In genomic region chr2:34608917-34609316, GRCm38 (mm10) we compare ENCODE assay signal across 30 mouse cellular contexts.
DNase-seq lines count a peak whose midpoint lies in the region; ATAC-seq lines count a peak whose summit lies in the region.
"Had no signal": no experiment of that assay in that cellular context is flagged by ENCODE, and none has a peak within 500 bp of the region (broad histone marks: within the 10 kb centered on the region; RNA-seq: fewer than 3 reads in every experiment).

No protein-coding gene starts in this region.

- H3K9me3 ChIP-seq in hindbrain, embryonic 12.5 days (replicated peaks), result no peaks in the 10 kb centered on the region
- H3K9me3 ChIP-seq in hindbrain, embryonic 10.5 days, result no peaks in the 10 kb centered on the region
- no peaks in the 10 kb centered on the region for H3K9me3 ChIP-seq in midbrain, embryonic 15.5 days
- no peaks in the 10 kb centered on the region for H3K9me3 ChIP-seq in midbrain, embryonic 10.5 days (replicated peaks)
- H3K9me3 ChIP-seq in hindbrain, embryonic 15.5 days, result no peaks in the 10 kb centered on the region
- H3K9me3 ChIP-seq: embryonic facial prominence, embryonic 12.5 days; heart, embryonic 15.5 days; kidney, embryonic 15.5 days; liver, embryonic 12.5 days; neural tube, embryonic 13.5 days had no signal

- no peak for DNase-seq in hindbrain, embryonic 10.5 days (ENCODE audit: low spot score)
- no peak for DNase-seq in midbrain, embryonic 10.5 days (ENCODE audit: low spot score)
- DNase-seq in layer of hippocampus, postnatal 10 days (ENCODE audit: low spot score in 2 of 2), result no peak
- DNase-seq: B cell, adult 2 months; cerebellum, adult 8-10 months; embryo, embryonic 11 days; gastrocnemius, postnatal 25 days; heart, adult 11 months; heart, postnatal 36 days; kidney, adult 18-20 months; kidney, postnatal 25 days; liver, postnatal 0 days; lung, postnatal 36 days; right cerebral cortex, postnatal 4 days; thymus, postnatal 4 days had no signal

- H3K27ac ChIP-seq in hindbrain, embryonic 12.5 days, result 0 out of 2 replicates have a peak overlapping the region, but pooled peaks have one; percentile 2
- H3K27ac ChIP-seq in hindbrain, embryonic 10.5 days, result no peak overlapping the region
- 0 out of 2 replicates have a peak overlapping the region, but pooled peaks have one; percentile 34 for H3K27ac ChIP-seq in midbrain, embryonic 15.5 days
- H3K27ac ChIP-seq in midbrain, embryonic 10.5 days (replicated peaks), result no peak overlapping the region
- peak overlapping the region; percentile 59 for H3K27ac ChIP-seq in hindbrain, embryonic 15.5 days (replicated peaks)
- H3K27ac ChIP-seq: embryonic facial prominence, embryonic 12.5 days; heart, embryonic 15.5 days; kidney, embryonic 15.5 days; left cerebral cortex, adult 2 months; liver, embryonic 12.5 days; stomach, postnatal 0 days had no signal

- ATAC-seq in hindbrain, embryonic 12.5 days (ENCODE audit: low FRiP score), result no peak
- no peak for ATAC-seq in midbrain, embryonic 15.5 days (replicated peaks)
- ATAC-seq in hindbrain, embryonic 15.5 days (ENCODE audit: low FRiP score, low read depth), result no peak
- ATAC-seq: activated CD4-positive, CD25-positive, alpha-beta regulatory T cell, adult 4 months; forebrain, embryonic 14.5 days; inflammation-experienced regulatory T-cells, adult 6 months; liver, embryonic 12.5 days; liver, postnatal 0 days had no signal

- no peak overlapping the region for H3K4me3 ChIP-seq in hindbrain, embryonic 12.5 days
- H3K4me3 ChIP-seq in hindbrain, embryonic 10.5 days, result no peak overlapping the region
- H3K4me3 ChIP-seq in midbrain, embryonic 15.5 days, result no peak overlapping the region
- no peak overlapping the region for H3K4me3 ChIP-seq in midbrain, embryonic 10.5 days
- no peak overlapping the region for H3K4me3 ChIP-seq in hindbrain, embryonic 15.5 days
- H3K4me3 ChIP-seq: embryonic facial prominence, embryonic 12.5 days; heart, embryonic 15.5 days; kidney, embryonic 15.5 days; left cerebral cortex, adult 2 months; liver, embryonic 12.5 days; megakaryocyte, embryonic 14.5 days; neural tube, embryonic 13.5 days had no signal

- peaks cover 11% of the 10 kb centered on the region for H3K4me1 ChIP-seq in hindbrain, embryonic 12.5 days
- H3K4me1 ChIP-seq in hindbrain, embryonic 10.5 days (replicated peaks), result peaks cover 16% of the 10 kb centered on the region
- 0 out of 2 replicates have a peak, but pooled peaks cover 3% of the 10 kb centered on the region for H3K4me1 ChIP-seq in midbrain, embryonic 15.5 days
- H3K4me1 ChIP-seq in midbrain, embryonic 10.5 days, result peaks cover 9% of the 10 kb centered on the region
- H3K4me1 ChIP-seq in hindbrain, embryonic 15.5 days (replicated peaks), result peaks cover 5% of the 10 kb centered on the region
- H3K4me1 ChIP-seq: liver, embryonic 12.5 days had no signal

- WGBS in hindbrain, embryonic 12.5 days, result 36% methylated on average over 3 of the region's 3 CpGs
- WGBS in hindbrain, embryonic 10.5 days, result 52% methylated on average over 3 of the region's 3 CpGs
- WGBS in midbrain, embryonic 15.5 days, result 41% methylated on average over 3 of the region's 3 CpGs
- 59% methylated on average over 3 of the region's 3 CpGs for WGBS in midbrain, embryonic 10.5 days
- WGBS in hindbrain, embryonic 15.5 days, result 27% methylated on average over 3 of the region's 3 CpGs

- H3K4me2 ChIP-seq in hindbrain, embryonic 12.5 days (replicated peaks), result no peak overlapping the region
- H3K4me2 ChIP-seq in midbrain, embryonic 15.5 days, result no peak overlapping the region
- H3K4me2 ChIP-seq in hindbrain, embryonic 15.5 days, result no peak overlapping the region
- H3K4me2 ChIP-seq: embryonic facial prominence, embryonic 12.5 days; heart, embryonic 15.5 days; kidney, embryonic 15.5 days; liver, embryonic 12.5 days; neural tube, embryonic 13.5 days had no signal

- H3K9ac ChIP-seq in hindbrain, embryonic 12.5 days, result no peak overlapping the region
- H3K9ac ChIP-seq in midbrain, embryonic 15.5 days, result no peak overlapping the region
- no peak overlapping the region for H3K9ac ChIP-seq in hindbrain, embryonic 15.5 days
- H3K9ac ChIP-seq: embryonic facial prominence, embryonic 12.5 days; heart, embryonic 15.5 days; kidney, embryonic 15.5 days; liver, embryonic 12.5 days; liver, postnatal 0 days; neural tube, embryonic 13.5 days had no signal

- no peaks in the 10 kb centered on the region for H3K36me3 ChIP-seq in hindbrain, embryonic 12.5 days
- H3K36me3 ChIP-seq in hindbrain, embryonic 10.5 days, result peaks cover 15% of the 10 kb centered on the region
- no peaks in the 10 kb centered on the region for H3K36me3 ChIP-seq in midbrain, embryonic 15.5 days (replicated peaks)
- peaks cover 16% of the 10 kb centered on the region; the same call in 1 of the 2 replicates for H3K36me3 ChIP-seq in midbrain, embryonic 10.5 days
- H3K36me3 ChIP-seq in hindbrain, embryonic 15.5 days, result no peaks in the 10 kb centered on the region
- H3K36me3 ChIP-seq: neural tube, embryonic 13.5 days had no signal

- H3K27me3 ChIP-seq in hindbrain, embryonic 12.5 days, result no peaks in the 10 kb centered on the region
- peaks cover 4% of the 10 kb centered on the region; the same call in 1 of the 2 replicates for H3K27me3 ChIP-seq in hindbrain, embryonic 10.5 days (ENCODE audit: insufficient read depth, poor library complexity, severe bottlenecking)
- H3K27me3 ChIP-seq in midbrain, embryonic 15.5 days (replicated peaks), result no peaks in the 10 kb centered on the region
- peaks cover 21% of the 10 kb centered on the region for H3K27me3 ChIP-seq in midbrain, embryonic 10.5 days (ENCODE audit: low read depth, poor library complexity, severe bottlenecking)
- H3K27me3 ChIP-seq in hindbrain, embryonic 15.5 days, result no peaks in the 10 kb centered on the region
- H3K27me3 ChIP-seq: CH12.LX; embryonic facial prominence, embryonic 12.5 days; heart, embryonic 15.5 days; kidney, embryonic 15.5 days; liver, embryonic 12.5 days; megakaryocyte, embryonic 14.5 days; neural tube, embryonic 13.5 days had no signal

Comparison
In these comparisons a context has a peak if more than half of its experiments do, and no peak if none do; other contexts are left out.
1. H3K27ac ChIP-seq: peak in hindbrain, embryonic 12.5 days (single experiment), midbrain, embryonic 15.5 days (single experiment) and hindbrain, embryonic 15.5 days (single experiment); none in hindbrain, embryonic 10.5 days (single experiment) and midbrain, embryonic 10.5 days (single experiment).